Mouse (Mus musculus) stomach, postnatal 0 days (tissue): ENCODE data around the gene Auh.

ENCODE experiments used
- CTCF ChIP-seq: IDR thresholded peaks from 2 replicates; pipeline ENCODE4 v1.5.1; 2016; ENCODE audit warnings: antibody characterized with exemption, low read depth, mild to moderate bottlenecking, moderate library complexity
- EP300 ChIP-seq: optimal IDR thresholded peaks from 2 replicates; pipeline ENCODE3; 2016; ENCODE audit warnings: antibody characterized with exemption

- TF ChIP-seq CTCF (no peak), EP300 (no peak)
Measured at GRCm38 (mm10) chr13:52890313-52890712, 39.2 kb downstream of the Auh start.
